Mouse (Mus musculus) thymus, postnatal 10 days (tissue): ENCODE results near the gene Gja4.
A peak's percentile ranks its signal among the peaks of the same experiment; 100 is the strongest.

ENCODE experiments used
- DNase-seq, 2 experiments: peaks; one replicate each; pipeline ENCODE4 v3.0.0; 2021; ENCODE audit warnings: low spot score in 2 of 2

Gene Gja4

DNA sequence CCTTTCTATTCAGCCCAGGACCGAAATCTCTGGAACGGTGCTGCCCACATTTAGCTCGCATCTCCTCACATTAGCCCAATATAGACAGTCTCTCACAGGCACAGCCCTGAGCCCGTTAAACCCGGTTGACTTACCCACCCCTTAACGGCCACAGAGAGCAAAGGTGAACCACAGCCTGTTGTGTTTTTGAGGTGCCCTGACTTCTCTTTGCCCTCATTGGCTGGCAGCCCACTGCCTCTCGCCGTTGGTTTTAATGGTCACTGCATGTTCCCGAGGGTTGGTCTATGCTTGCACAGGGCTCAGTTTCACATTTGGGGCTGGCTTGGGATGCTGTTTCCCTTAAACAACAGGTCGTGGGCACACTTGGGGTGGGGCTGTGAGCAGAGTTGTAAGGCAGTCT lies 10.5 kb upstream of the Gja4 start:
- DNase-seq, result no peak

DNA sequence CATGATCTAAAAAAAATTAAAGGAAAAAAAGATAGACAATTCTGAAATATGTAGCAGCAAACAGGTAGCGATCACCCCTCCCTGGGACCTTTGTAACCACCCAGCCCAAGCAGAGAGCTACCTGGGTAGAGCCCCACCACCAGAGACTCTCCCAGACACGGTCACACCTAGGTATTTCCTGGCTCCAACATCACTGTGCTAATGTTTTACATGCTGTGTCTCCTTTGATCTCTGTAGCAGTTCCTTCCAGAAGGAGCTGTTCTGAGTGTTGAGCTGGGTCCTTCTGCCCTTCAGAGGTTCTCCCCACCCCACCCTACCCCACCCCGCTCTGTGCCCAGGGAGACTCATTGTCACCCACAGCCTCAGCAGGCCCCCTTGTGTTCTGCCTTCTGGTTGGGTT lies 9.8 kb upstream of the Gja4 start:
- DNase-seq, result no peak

DNA sequence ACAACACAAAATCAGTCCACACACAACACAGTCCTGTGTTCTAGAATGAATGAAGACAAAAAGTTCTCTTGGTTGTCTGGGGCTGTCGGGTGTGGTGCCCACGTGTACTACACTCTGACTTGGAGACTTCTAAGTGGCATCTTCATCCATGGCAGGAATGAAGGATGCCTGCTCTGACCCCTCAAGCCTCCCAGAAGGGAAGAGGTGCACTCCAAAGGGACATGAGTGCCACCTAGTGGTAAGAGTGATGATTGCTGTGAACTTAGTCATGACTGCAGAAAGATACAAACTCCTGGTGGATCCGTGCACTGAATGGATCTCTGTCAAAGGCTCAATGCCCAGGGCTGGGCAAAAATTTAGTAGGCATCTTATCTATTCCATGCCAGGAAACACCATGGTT lies 5.8 kb upstream of the Gja4 start:
- DNase-seq, result peak in 1 of 2 experiments; percentile 61

DNA sequence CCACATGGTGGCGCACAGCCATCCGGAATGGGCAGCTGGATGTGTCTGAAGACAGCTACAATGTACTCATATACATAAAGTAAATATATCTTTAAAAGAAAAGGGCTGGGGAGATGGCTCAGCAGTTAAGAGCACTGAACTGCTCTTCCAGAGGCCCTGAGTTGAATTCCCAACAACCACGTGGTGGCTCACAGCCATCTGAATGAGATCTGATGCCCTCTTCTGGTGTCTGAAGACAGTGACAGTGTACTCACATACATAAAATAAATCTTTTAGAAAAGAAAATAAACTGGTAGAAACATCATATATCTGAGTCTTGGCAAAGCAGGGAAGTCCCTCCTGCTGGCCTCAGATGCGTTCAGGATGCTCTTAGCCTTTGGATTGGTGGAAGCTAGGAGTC lies 3.3 kb upstream of the Gja4 start:
- no peak for DNase-seq

DNA sequence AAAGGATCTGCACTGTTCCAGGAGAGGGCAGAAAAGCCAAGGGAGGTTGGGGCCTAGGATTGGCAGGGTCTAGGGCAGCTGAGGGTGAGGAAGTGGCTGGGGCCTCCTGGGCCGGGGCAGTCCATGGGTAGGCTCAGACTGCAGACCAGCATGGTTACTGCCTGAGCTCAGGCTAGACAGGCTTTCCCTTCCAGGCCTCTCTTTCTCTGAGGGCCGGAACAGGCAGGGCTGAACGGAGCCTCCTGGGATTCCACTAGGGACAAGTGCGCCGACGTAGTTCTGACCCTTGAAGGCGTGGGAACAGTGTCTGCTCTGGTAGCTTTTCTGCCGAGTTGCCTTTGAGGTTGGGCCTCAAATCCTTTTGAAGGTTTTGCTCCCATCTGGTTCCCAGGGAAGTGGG lies 1.9 kb upstream of the Gja4 start:
- DNase-seq, result no peak

DNA sequence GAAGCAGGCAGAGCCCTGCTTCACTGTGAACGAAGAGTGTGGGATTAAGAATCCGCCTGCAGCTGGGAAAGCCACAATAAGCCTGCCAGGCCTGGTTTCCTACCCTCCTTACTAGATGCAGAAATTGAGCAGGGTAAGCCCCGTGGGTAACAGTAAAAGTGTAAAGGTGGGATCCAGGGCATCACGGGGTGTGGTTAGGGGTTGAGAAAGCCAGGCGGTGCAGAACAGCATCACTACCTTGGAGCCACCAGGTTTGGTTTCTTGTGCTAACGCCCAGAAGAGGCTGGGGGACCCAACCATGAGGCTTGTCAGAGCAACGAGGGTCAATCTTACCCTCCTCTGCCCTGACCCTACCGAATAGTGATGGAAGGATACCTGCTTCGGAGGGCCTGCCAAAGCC lies 746 bp upstream of the Gja4 start:
- DNase-seq, result no peak

DNA sequence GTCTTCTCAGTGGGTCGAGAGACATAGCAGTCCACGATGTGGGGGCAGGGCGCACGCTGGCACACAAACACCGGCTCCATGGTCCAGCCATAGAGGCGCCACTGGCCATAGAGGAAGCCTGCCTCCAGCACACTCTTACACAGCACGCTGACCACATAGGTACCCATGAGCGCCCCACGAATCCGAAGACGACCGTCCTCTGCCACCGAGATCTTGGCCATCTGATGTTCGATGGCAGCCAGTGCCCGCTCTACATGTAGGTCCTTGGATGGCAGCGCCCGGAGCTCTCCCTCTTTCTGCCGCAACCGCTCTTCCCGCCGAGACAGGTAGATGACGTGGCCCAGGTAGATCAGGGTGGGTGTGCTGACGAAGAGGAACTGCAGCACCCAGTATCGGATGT lies 1.5 kb downstream of the Gja4 start:
- DNase-seq, result no peak

DNA sequence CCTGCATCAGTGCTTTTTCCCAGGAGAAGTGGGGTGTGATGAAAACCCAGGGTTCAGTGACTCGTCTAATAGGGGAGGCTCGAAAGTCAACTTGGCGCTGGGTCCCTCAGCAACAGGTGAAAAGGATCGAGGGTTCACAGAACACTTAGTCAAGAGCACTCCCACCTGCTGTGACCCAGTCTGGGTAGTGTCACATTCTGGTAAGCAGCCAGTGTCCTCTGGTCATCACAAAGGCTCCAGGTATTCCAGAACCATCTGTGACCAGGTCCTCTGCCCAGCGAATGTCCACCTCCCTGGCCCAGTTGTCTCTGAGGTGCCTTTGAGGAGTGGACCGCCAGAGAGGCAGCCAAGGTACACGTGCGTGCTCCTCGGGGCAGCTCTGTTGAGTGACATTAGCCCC lies 2.3 kb downstream of the Gja4 start:
- no peak for DNase-seq

DNA sequence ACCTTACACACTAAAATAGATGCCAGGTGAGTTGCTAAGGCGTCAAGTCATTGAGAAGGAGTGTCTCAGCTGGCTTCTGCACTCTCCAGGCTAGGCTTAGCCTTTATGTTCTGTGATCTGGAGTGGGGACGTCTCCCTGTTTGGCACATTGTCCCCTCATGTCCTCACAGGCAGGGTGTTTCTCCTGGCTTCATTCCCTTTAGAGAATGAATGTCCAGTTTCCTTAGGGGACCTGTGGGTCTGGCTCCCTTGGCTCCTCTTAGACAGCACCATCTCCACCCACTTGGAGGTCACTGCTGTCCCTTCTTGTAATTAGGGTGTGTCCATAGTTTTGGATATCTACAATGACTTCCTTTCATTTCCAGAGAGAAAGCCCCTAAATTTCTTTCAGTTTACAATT lies 6.9 kb downstream of the Gja4 start:
- no peak for DNase-seq

DNA sequence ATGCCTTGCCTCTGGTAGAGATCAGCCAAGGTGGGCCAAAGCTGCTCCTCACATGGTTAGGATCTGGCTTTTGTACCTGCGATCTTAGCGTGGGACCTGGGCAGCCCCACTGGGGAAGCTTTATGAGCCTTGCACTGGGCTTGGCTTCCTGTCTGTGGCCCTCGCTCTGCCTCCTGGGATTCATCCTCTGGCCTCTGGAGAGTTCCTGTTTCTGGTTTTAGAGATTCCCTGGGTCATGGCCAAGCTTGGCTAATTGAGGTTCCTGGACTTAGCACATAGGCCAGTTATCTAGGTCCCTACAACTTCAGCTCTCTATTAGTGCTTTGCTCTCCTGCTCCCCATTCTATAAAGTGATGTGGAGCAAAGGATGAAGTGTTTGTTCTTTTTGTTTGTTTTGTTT lies 10.0 kb downstream of the Gja4 start:
- no peak for DNase-seq

DNA sequence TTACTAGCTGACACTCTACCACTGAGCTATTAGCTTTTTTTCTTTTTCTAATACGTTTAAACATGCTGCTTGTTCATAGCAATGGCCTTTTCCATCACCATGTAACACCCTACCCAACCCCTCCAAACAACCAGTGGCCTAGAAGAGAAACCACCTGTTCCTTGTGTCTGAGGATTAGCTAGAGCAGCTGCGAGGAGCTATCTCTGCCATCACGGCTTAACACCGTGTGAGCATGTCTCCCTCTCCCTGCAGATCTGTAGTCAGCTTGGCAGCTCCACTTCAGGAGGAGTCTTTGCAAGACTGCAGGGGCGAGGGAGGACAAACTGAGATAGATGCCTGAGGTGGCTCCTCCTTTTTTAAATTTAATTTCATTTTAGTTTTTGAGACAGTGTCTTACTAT lies 13.3 kb downstream of the Gja4 start:
- DNase-seq, result no peak

DNA sequence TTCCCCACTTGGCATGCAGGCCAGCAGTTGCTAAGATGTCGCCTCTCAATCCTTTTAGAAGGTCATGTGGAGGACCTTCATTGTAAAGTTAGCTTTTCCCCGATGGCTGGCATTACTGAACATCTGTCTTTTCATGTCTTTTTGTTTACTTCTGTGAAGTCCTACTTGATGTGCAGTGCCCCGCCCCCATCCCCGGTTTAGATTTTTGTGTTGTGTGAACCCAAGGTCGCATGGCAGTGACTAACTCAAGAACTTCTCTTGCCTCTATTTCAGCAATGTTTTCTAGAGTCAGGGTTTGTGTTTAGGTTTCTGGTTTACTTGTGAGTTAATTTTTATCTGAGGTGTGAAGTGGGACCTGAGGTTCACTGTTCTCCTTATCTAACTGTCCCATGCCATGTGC lies 21.2 kb downstream of the Gja4 start:
- no peak for DNase-seq

DNA sequence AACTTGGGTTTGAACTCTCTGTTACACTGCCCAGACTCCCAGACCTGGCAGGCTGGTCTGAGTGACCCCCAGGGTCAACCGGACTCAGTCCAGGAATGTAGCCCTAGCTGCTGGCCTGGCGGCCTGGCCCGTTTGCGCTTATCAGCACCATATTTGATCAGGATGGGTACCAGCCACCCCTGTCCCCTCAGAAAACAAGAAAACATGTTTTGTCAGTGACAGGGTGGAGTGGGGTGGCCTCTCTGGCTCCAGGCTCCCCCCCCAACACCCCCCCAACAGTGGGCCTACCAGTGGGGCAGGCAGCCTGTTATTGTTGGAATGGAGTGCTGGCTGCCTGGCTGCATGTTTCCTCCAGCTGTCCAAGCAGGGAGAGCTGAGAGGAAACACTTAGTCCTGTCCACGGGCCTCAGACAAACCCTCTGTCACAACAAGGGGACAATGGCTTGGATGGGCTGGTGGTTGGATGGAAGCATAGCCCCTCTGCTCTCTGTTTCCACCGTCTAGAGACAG lies 24.7 kb downstream of the Gja4 start:
- DNase-seq, result no peak

DNA sequence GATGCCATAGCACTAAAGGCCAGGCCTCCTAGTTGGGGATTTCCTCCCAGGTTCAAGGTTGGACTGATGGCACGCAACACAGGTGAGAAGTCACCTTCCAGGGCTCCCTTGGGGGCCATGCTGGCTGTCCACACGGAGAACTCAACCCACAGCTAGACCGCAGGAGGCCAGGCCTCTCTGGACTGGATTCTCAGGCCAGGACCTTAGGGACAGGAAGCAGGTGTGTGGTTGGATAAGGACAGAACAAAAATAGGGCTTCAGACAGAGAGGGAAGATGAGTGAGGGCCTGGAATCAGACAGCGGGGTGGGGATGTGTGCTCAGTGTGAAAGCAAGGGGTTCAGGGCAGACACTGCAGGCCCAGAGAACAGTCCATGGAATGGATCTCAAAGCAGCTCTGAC lies 26.9 kb downstream of the Gja4 start:
- DNase-seq, result no peak

DNA sequence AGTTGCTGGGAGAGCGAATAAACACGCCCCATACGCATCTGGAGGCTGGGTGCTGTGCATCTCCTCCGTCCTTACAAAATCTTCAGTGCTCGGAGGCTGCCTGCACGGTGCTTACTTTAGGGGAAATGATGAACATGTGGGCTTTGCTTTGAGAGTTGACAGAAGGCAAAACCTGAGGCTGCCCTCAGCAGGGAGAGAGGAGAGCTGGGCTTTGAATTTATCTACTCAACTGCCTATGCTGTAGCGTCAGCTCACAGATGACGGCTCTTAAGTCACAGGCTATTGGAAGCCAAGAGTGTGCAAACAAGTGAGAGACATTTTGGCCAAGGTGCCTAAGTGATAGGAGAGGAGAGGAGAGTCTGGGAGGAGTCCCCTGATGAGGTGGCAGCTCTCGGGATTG lies 34.6 kb downstream of the Gja4 start:
- DNase-seq, result no peak

DNA sequence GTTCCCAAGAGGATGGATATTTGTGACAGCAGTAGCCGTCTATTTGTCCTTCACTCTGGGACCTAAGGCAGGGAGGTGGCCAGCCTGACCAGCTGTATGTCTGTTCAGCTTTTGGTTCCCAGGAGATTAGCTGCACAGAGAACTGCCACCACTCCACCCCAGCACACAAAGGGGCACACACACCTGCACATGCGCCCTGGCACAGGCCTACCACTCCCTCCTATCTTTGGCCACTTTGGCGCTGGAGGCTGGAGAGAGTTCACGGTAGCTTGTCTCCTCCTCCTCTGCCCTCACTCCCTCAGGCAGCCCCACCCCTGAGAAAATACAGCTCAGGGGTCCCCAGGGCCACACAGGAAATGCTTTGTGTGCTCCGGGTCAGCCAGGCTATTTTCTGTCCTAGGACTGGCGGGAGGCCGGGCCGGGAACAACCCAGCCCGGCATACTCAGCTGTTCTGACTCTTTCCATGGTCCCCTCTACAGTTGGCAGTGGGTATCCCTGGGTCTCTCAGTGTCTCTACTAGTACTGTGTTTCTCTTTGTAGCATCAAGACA lies 35.3 kb downstream of the Gja4 start:
- DNase-seq, result no peak

DNA sequence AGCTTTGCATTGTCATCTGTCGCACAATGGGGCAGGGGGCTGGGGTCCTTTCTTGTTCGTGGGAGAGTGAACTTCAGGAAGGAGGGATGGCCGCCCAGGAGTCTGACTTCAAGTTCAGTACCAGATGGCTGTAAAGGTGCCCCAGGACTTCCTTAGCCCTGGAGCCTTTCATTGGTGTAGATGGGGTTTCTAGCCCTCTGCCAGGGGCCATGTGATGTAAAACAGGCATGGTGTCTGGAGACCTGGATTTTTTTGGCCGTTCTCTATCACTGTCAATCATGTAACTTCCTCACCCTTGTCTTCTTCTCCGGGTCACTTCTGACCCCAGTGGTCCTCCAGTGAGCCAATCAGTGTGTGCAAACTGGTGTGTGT lies 49.7 kb downstream of the Gja4 start:
- DNase-seq, result no peak

DNA sequence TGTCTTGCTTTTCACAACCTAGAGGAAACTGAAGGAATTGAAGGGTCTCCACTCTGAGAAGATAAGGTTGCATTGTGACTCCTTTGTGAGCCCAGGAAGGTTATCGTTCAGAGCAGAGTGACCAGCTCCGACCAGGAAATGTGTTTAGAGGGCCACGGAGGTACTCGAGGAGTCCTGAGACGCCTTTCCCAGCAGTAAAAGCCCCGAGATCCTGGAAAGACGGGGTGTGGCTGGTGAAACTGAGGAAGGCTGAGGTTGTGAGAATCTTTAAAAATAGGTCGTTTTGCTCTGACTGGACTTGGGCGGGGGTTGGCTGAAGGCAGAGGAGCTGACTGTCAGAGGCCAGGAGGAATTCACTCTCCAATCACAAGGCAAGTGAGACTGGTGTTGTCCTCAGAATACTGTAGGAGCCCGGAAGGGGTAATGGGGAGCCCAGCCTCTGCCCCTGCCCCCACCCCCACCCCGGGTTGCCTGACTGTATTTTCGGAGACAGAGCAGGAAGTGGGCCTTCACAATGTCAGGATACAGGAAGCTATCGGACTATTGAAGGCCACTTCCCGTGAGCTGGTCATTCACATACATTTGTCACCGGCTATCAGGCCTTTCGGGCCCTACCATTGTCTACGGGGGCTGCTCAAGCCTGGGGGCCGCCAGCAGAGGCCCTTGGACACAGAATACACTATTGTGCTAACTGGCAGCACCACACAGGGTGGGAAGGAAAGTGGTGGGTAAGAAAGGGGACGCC lies 50.2 kb downstream of the Gja4 start:
- DNase-seq, result no peak

DNA sequence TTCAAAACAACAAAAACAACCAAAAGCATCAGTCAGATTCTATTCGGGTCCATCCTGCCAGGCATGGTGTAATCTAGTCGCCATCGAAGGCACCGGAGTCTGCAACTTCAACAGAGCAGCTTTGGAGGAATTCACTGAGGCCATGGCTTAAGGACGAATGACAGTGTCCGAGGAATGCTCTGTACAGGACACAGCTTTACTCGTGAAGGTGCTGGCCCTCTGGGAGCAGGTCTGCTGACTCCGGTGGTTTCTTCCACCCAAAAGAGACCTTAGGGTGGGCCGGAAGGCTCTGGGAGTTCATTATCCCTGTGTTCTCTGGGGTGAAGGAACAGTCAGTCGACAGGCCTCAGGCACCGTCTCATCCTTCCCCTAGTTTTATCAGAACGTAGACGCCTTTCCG lies 52.2 kb downstream of the Gja4 start:
- DNase-seq, result no peak
